In the genomic region with DNA sequence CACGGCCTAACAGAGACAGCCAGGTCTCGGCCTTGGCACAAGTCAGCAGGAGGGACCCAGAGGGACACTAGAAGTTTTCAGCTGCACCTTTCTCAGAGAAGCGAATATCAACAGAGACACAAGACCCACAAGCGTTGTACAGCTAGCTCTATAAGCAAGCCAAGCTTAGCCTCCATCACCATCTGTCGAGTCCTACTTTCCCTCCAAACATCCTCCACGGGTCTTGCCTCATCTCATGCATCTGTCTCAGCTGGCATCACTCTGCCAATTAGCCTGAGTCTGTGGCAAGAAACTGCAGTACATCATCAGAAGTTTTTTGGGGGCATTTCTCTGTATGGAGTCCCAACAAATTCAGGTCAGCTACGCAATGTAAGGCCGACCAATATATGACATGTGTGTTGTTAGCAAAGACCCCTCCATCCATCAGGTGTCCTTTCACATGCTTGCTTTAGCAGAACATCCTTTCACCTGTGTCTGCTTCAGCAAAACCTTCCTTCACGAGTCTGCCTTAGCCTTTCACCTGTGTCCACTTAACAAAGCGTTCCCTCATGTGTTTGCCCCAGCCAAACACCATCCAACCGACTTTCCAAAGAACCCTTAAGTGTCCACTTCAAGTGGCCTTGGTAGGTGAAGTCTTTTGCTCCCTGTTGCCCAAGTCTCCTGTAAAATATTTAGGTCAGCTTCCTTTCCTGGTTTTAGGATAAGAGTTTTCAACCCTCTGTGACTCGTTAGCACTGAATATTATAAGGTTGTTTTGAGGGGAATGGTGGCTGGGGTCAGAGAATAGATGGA, we compare ENCODE assay signal across 23 mouse cellular contexts. TPM values are rescaled to one million over a fixed set of nuclear protein-coding genes. Genes with fewer than 3 reads are reported as not detected.
"Had no signal": no experiment of that assay in that cellular context is flagged by ENCODE, and none has a peak within 500 bp of the region (broad histone marks: within the 10 kb centered on the region; RNA-seq: fewer than 3 reads in every experiment).

No protein-coding gene starts in this region.

- ATAC-seq: intestine, embryonic 15.5 days; midbrain, embryonic 13.5 days; midbrain, embryonic 16.5 days had no signal

- H3K27ac ChIP-seq: intestine, embryonic 15.5 days; kidney, embryonic 15.5 days; left cerebral cortex, adult 2 months; liver, embryonic 13.5 days; lung, embryonic 15.5 days; midbrain, embryonic 10.5 days; midbrain, embryonic 13.5 days; neural tube, embryonic 13.5 days had no signal

- DNase-seq: kidney, adult 11 months; kidney, adult 8-10 months; kidney, postnatal 10 days; kidney, postnatal 36 days; layer of hippocampus, postnatal 36 days; liver, embryonic 13.5 days; right cerebral cortex, postnatal 25 days; thymus, adult 2 months; thymus, postnatal 14 days; thymus, postnatal 4 days had no signal

- H3K4me3 ChIP-seq: intestine, embryonic 15.5 days; kidney, embryonic 15.5 days; left cerebral cortex, adult 2 months; liver, embryonic 13.5 days; lung, embryonic 15.5 days; megakaryocyte, embryonic 14.5 days; midbrain, embryonic 10.5 days; midbrain, embryonic 13.5 days; myocyte; neural tube, embryonic 13.5 days had no signal

RNA-seq across cellular contexts. Expression of a gene that starts 34.6 kb away (rescaled TPM):
- total RNA-seq: liver, adult 2 months; monocyte, adult 5-6 weeks; neutrophil, adult 5-6 weeks had no signal
- polyA plus RNA-seq: liver, adult 2 months; myocyte had no signal
